Mouse (Mus musculus) liver, embryonic 14.5 days (tissue): ENCODE data around the gene Mrvi1.

Experiments used
- CTCF ChIP-seq: IDR thresholded peaks from 2 replicates; pipeline ENCODE4 v1.5.1; 2016; ENCODE audit warnings: antibody characterized with exemption, low read depth, control low read depth
- EP300 ChIP-seq: IDR thresholded peaks from 2 replicates; pipeline ENCODE4 v1.6.1; 2016; ENCODE audit warnings: antibody characterized with exemption, low read depth

- TF ChIP-seq CTCF = no peak
- TF ChIP-seq EP300 = no peak
Observed at GRCm38 (mm10) chr7:110855604-110856003, 126.7 kb downstream of the Mrvi1 start.
